Mouse (Mus musculus): ENCODE measurements around the gene Gca.

DNA sequence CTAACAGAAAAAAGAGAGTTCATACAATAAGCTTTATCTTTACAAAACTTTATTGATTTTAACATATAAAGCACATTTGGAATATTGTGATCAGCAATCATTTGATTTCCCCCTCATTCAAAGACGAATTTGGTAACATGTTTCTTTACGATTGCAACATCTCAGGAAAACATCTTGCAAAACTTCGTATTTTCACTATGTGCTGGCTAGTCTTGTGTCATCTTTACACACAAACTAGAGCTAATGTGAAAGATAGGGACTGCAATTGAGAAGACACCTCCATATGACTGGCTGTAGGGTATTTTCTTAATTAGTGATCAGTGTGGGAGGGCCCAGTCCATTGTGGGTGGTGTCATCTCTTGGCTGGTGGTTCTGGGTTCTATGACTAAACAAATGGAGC, 42.2 kb downstream of the Gca start:
- TF ChIP-seq POLR2A (IDR thresholded peaks at IDR 0.05; ENCODE audit: control insufficient read depth in 1 of 2, insufficient read depth in 1 of 2, low read depth in 1 of 2, low read length in 2 of 2, poor library complexity in 1 of 2) (no peak), EP300 (IDR thresholded peaks at IDR 0.05; ENCODE audit: low read depth in 1 of 2, low read length in 2 of 2) (no peak), KAT2A (conservative IDR thresholded peaks at IDR 0.05; ENCODE audit: low read depth, low read length) (no peak), MYB (IDR thresholded peaks at IDR 0.05; ENCODE audit: low read depth, low read length) (no peak), TBP (IDR thresholded peaks at IDR 0.05; ENCODE audit: low read depth, low read length) (no peak), CTCF (IDR thresholded peaks at IDR 0.05 in 2 of 3, conservative IDR thresholded peaks at IDR 0.05 in 1 of 3; ENCODE audit: control insufficient read depth in 1 of 3, insufficient read depth in 1 of 3, low read depth in 2 of 3, low read length in 3 of 3, poor library complexity in 1 of 3, severe bottlenecking in 1 of 3) (no peak), HCFC1 (IDR thresholded peaks at IDR 0.05; ENCODE audit: low read depth, low read length) (no peak)

Data from MEL (cell line).